Mouse (Mus musculus) brain, embryonic 14.5 days (tissue): Measurements from ENCODE around the gene 1110004F10Rik.

ENCODE experiments used
- CTCF ChIP-seq: fragments of 200-500 bp; IDR thresholded peaks from 2 replicates; pipeline ENCODE4 v1.5.1; 2012; ENCODE audit warnings: inconsistent platforms, mild to moderate bottlenecking, moderate library complexity, borderline replicate concordance; ENCODE audit not compliant: insufficient read depth, insufficient read length; ENCODE audit errors: extremely low read depth
- POLR2A ChIP-seq: fragments of 200-500 bp; IDR thresholded peaks from 2 replicates; pipeline ENCODE4 v1.6.1; 2012; ENCODE audit warnings: mild to moderate bottlenecking, inconsistent platforms, borderline replicate concordance; ENCODE audit not compliant: poor library complexity, insufficient read depth, insufficient read length, severe bottlenecking; ENCODE audit errors: extremely low read depth

DNA sequence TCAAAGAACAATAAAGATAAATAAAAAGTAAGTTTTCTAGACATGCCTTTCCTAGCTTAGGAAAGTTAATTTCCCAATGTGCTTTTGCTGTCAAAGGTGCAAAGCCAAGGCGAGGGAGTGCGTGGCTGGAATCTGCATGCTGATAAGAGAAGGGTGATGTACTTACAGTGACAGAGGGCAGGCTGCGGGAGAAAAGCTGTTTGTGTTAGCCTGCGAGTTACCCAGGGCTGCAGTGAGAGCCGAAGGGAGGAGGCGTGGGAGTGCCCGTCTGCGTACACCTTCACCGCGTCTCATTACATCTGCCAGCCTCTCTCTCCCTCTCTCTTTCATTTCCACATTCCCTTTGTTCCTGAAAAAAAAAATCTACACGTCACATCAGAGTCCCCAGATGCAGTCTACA lies 686 bp upstream of the 1110004F10Rik start, which contains the start of gene Sox6:
- TF ChIP-seq POLR2A: no peak
- no peak for TF ChIP-seq CTCF
